ENCODE assay signal across 26 mouse cellular contexts in the genomic region with DNA sequence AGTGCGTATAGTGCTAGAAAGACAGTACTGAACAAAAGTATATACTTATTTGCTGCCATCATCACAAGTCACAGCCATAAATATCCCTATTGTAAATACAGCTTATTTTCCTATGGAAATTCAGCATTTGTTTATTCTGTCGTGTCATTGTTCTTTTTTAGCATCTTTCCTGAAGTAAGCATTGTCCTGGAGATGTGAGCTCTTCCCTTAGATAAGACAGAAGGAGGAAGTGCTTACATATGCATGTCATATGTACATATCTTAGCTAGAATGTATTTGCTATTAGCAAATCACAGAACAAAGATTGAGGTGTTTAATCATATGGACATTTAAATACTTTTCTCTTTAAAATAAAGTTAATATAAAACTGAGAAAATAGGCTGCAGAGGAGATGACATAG.
"Had no signal": no experiment of that assay in that cellular context is flagged by ENCODE, and none has a peak within 500 bp of the region (broad histone marks: within the 10 kb centered on the region; RNA-seq: fewer than 3 reads in every experiment).

No protein-coding gene starts in this region.

- H3K9ac ChIP-seq: limb, embryonic 12.5 days; limb, embryonic 13.5 days; limb, embryonic 15.5 days; liver, embryonic 12.5 days; liver, embryonic 13.5 days; liver, embryonic 14.5 days; liver, embryonic 15.5 days; liver, postnatal 0 days; lung, embryonic 14.5 days; lung, embryonic 15.5 days; midbrain, embryonic 12.5 days; midbrain, embryonic 13.5 days; midbrain, embryonic 15.5 days had no signal

- DNase-seq: left cerebral cortex, postnatal 4 days; liver; liver, embryonic 13.5 days; liver, postnatal 0 days; lung, adult 18-20 months; lung, adult 2 months; lung, embryonic 14.5 days; lung, postnatal 10 days; lung, postnatal 14 days; lung, postnatal 36 days; lung, postnatal 4 days; midbrain, embryonic 14.5 days had no signal

- H3K9me3 ChIP-seq: limb, embryonic 10.5 days; limb, embryonic 12.5 days; limb, embryonic 13.5 days; limb, embryonic 15.5 days; liver, embryonic 12.5 days; liver, embryonic 13.5 days; liver, embryonic 15.5 days; lung, embryonic 15.5 days; megakaryocyte, embryonic 14.5 days; midbrain, embryonic 10.5 days; midbrain, embryonic 12.5 days; midbrain, embryonic 13.5 days; midbrain, embryonic 15.5 days had no signal

- H3K4me1 ChIP-seq: limb, embryonic 10.5 days; limb, embryonic 12.5 days; limb, embryonic 13.5 days; limb, embryonic 15.5 days; liver, embryonic 12.5 days; liver, embryonic 13.5 days; liver, embryonic 15.5 days; lung, embryonic 15.5 days; midbrain, embryonic 10.5 days; midbrain, embryonic 12.5 days; midbrain, embryonic 13.5 days; midbrain, embryonic 15.5 days had no signal

- H3K4me3 ChIP-seq: limb, embryonic 10.5 days; limb, embryonic 12.5 days; limb, embryonic 13.5 days; limb, embryonic 15.5 days; liver, embryonic 12.5 days; liver, embryonic 13.5 days; liver, embryonic 15.5 days; lung, embryonic 15.5 days; megakaryocyte, embryonic 14.5 days; midbrain, embryonic 10.5 days; midbrain, embryonic 12.5 days; midbrain, embryonic 13.5 days; midbrain, embryonic 15.5 days; myocyte had no signal

- H3K27me3 ChIP-seq: limb, embryonic 12.5 days; limb, embryonic 13.5 days; limb, embryonic 15.5 days; liver, embryonic 12.5 days; liver, embryonic 13.5 days; liver, embryonic 15.5 days; lung, embryonic 15.5 days; megakaryocyte, embryonic 14.5 days; midbrain, embryonic 12.5 days; midbrain, embryonic 13.5 days; midbrain, embryonic 15.5 days had no signal

- H3K27ac ChIP-seq: limb, embryonic 10.5 days; limb, embryonic 12.5 days; limb, embryonic 13.5 days; limb, embryonic 15.5 days; liver, embryonic 12.5 days; liver, embryonic 13.5 days; liver, embryonic 14.5 days; liver, embryonic 15.5 days; lung, embryonic 15.5 days; midbrain, embryonic 10.5 days; midbrain, embryonic 12.5 days; midbrain, embryonic 13.5 days; midbrain, embryonic 15.5 days had no signal
